Mouse (Mus musculus) erythroid progenitor cell, adult 5-6 weeks (primary cell): Measurements from ENCODE around the gene Fkbp11. TPM values are rescaled to one million over a fixed set of nuclear protein-coding genes. Genes with fewer than 3 reads are reported as not detected.

Source experiments
- total RNA-seq, 2 experiments: library from RNA; stranded (forward) in 1 of 2; stranded (reverse) in 1 of 2; fragments of 150-400 nt in 1 of 2; fragments of 186-747, 209-891 nt in 1 of 2; gene quantifications; 2 replicates each; pipeline versions ENCODE4 v1.2.3 to v1.2.4; 2015 to 2017; ENCODE audit warnings: low replicate concordance in 2 of 2

The Fkbp11 gene
- total RNA-seq, 2 experiments from 2014 or later: not detected

Other genes starting within 250 kb of the Fkbp11 start
- not detected in 2 replicates for gene Lalba, start 245.5 kb downstream of the Fkbp11 start, total RNA-seq (2015; ENCODE audit: low replicate concordance)
- not detected in 2 replicates for gene Lalba, start 245.5 kb downstream of the Fkbp11 start, total RNA-seq (2017; ENCODE audit: low replicate concordance)
- gene Olfr279, start 235.8 kb downstream of the Fkbp11 start, total RNA-seq (2015; ENCODE audit: low replicate concordance): not detected in 2 replicates
- gene Olfr279, start 235.8 kb downstream of the Fkbp11 start, total RNA-seq (2017; ENCODE audit: low replicate concordance): not detected in 2 replicates
- 15.5 and 19.7 TPM in 2 replicates for gene Kansl2, start 193.9 kb downstream of the Fkbp11 start, total RNA-seq (2015; ENCODE audit: low replicate concordance)
- gene Kansl2, start 193.9 kb downstream of the Fkbp11 start, total RNA-seq (2017; ENCODE audit: low replicate concordance): 11.5 and 18.0 TPM in 2 replicates
- 80.0 and 121 TPM in 2 replicates for gene Ccnt1, start 157.3 kb downstream of the Fkbp11 start, total RNA-seq (2015; ENCODE audit: low replicate concordance)
- 72.0 and 75.4 TPM in 2 replicates for gene Ccnt1, start 157.3 kb downstream of the Fkbp11 start, total RNA-seq (2017; ENCODE audit: low replicate concordance)
- not detected in 2 replicates for gene 4930415O20Rik, start 157.2 kb downstream of the Fkbp11 start, total RNA-seq (2015; ENCODE audit: low replicate concordance)
- gene 4930415O20Rik, start 157.2 kb downstream of the Fkbp11 start, total RNA-seq (2017; ENCODE audit: low replicate concordance): not detected in 2 replicates
- 62.3 and 81.3 TPM in 2 replicates for gene Adcy6, start 118.1 kb downstream of the Fkbp11 start, total RNA-seq (2015; ENCODE audit: low replicate concordance)
- 133 and 140 TPM in 2 replicates for gene Adcy6, start 118.1 kb downstream of the Fkbp11 start, total RNA-seq (2017; ENCODE audit: low replicate concordance)
- gene Cacnb3, start 97.4 kb downstream of the Fkbp11 start, total RNA-seq (2015; ENCODE audit: low replicate concordance): not detected in 2 replicates
- gene Cacnb3, start 97.4 kb downstream of the Fkbp11 start, total RNA-seq (2017; ENCODE audit: low replicate concordance): 0.77 TPM in 1 of 2 replicates, not detected in the other
- gene Ddx23, start 65.3 kb downstream of the Fkbp11 start, total RNA-seq (2015; ENCODE audit: low replicate concordance): 24.5 and 26.0 TPM in 2 replicates
- gene Ddx23, start 65.3 kb downstream of the Fkbp11 start, total RNA-seq (2017; ENCODE audit: low replicate concordance): 49.9 and 91.9 TPM in 2 replicates
- gene Rnd1, start 50.7 kb downstream of the Fkbp11 start, total RNA-seq (2015; ENCODE audit: low replicate concordance): 0.36 TPM in 1 of 2 replicates, not detected in the other
- not detected in 2 replicates for gene Rnd1, start 50.7 kb downstream of the Fkbp11 start, total RNA-seq (2017; ENCODE audit: low replicate concordance)
- gene Ccdc65, start 20.0 kb downstream of the Fkbp11 start, total RNA-seq (2015; ENCODE audit: low replicate concordance): not detected in 2 replicates
- not detected in 2 replicates for gene Ccdc65, start 20.0 kb downstream of the Fkbp11 start, total RNA-seq (2017; ENCODE audit: low replicate concordance)
- gene Arf3, start 35.0 kb upstream of the Fkbp11 start, total RNA-seq (2015; ENCODE audit: low replicate concordance): 5.4 and 7.6 TPM in 2 replicates
- 4.6 and 4.8 TPM in 2 replicates for gene Arf3, start 35.0 kb upstream of the Fkbp11 start, total RNA-seq (2017; ENCODE audit: low replicate concordance)
- 0.36 TPM in 1 of 2 replicates, not detected in the other for gene Wnt10b, start 50.0 kb upstream of the Fkbp11 start, total RNA-seq (2015; ENCODE audit: low replicate concordance)
- not detected in 2 replicates for gene Wnt10b, start 50.0 kb upstream of the Fkbp11 start, total RNA-seq (2017; ENCODE audit: low replicate concordance)
- gene Wnt1, start 61.7 kb upstream of the Fkbp11 start, total RNA-seq (2015; ENCODE audit: low replicate concordance): not detected in 2 replicates
- gene Wnt1, start 61.7 kb upstream of the Fkbp11 start, total RNA-seq (2017; ENCODE audit: low replicate concordance): not detected in 2 replicates
- gene Ddn, start 81.3 kb upstream of the Fkbp11 start, total RNA-seq (2015; ENCODE audit: low replicate concordance): not detected in 2 replicates
- gene Ddn, start 81.3 kb upstream of the Fkbp11 start, total RNA-seq (2017; ENCODE audit: low replicate concordance): not detected in 2 replicates
- gene Prkag1, start 103.3 kb upstream of the Fkbp11 start, total RNA-seq (2015; ENCODE audit: low replicate concordance): 58.0 and 61.2 TPM in 2 replicates
- gene Prkag1, start 103.3 kb upstream of the Fkbp11 start, total RNA-seq (2017; ENCODE audit: low replicate concordance): 73.0 and 87.4 TPM in 2 replicates
- 29.2 and 52.4 TPM in 2 replicates for gene Kmt2d, start 143.0 kb upstream of the Fkbp11 start, total RNA-seq (2015; ENCODE audit: low replicate concordance)
- gene Kmt2d, start 143.0 kb upstream of the Fkbp11 start, total RNA-seq (2017; ENCODE audit: low replicate concordance): 69.3 and 96.1 TPM in 2 replicates
- 2.2 and 5.9 TPM in 2 replicates for gene Rhebl1, start 166.3 kb upstream of the Fkbp11 start, total RNA-seq (2015; ENCODE audit: low replicate concordance)
- gene Rhebl1, start 166.3 kb upstream of the Fkbp11 start, total RNA-seq (2017; ENCODE audit: low replicate concordance): not detected in 2 replicates
- gene Dhh, start 170.3 kb upstream of the Fkbp11 start, total RNA-seq (2015; ENCODE audit: low replicate concordance): not detected in 2 replicates
- gene Dhh, start 170.3 kb upstream of the Fkbp11 start, total RNA-seq (2017; ENCODE audit: low replicate concordance): not detected in 2 replicates
- gene Lmbr1l, start 190.0 kb upstream of the Fkbp11 start, total RNA-seq (2015; ENCODE audit: low replicate concordance): 7.9 and 15.1 TPM in 2 replicates
- gene Lmbr1l, start 190.0 kb upstream of the Fkbp11 start, total RNA-seq (2017; ENCODE audit: low replicate concordance): 9.0 and 12.1 TPM in 2 replicates
- 2,503 and 2,754 TPM in 2 replicates for gene Tuba1b, start 206.4 kb upstream of the Fkbp11 start, total RNA-seq (2015; ENCODE audit: low replicate concordance)
- 632 and 670 TPM in 2 replicates for gene Tuba1b, start 206.4 kb upstream of the Fkbp11 start, total RNA-seq (2017; ENCODE audit: low replicate concordance)
- gene Gm49450, start 225.4 kb upstream of the Fkbp11 start, total RNA-seq (2015; ENCODE audit: low replicate concordance): not detected in 2 replicates
- gene Gm49450, start 225.4 kb upstream of the Fkbp11 start, total RNA-seq (2017; ENCODE audit: low replicate concordance): not detected in 2 replicates
- 6.5 and 38.1 TPM in 2 replicates for gene Tuba1a, start 225.5 kb upstream of the Fkbp11 start, total RNA-seq (2015; ENCODE audit: low replicate concordance)
- gene Tuba1a, start 225.5 kb upstream of the Fkbp11 start, total RNA-seq (2017; ENCODE audit: low replicate concordance): 5.9 and 9.6 TPM in 2 replicates